Mouse (Mus musculus): ENCODE results near the gene Trpm4. TPM values are rescaled to one million over a fixed set of nuclear protein-coding genes. Genes with fewer than 3 reads are reported as not detected.

Trpm4 gene
- 0.74 TPM for polyA plus RNA-seq (2014; fragmentation: Illumina TruSeq; extraction: RNeasy Lipid Tissue Mini Kit (QIAGEN cat#74804); ENCODE audit: low read depth, low replicate concordance)

DNA sequence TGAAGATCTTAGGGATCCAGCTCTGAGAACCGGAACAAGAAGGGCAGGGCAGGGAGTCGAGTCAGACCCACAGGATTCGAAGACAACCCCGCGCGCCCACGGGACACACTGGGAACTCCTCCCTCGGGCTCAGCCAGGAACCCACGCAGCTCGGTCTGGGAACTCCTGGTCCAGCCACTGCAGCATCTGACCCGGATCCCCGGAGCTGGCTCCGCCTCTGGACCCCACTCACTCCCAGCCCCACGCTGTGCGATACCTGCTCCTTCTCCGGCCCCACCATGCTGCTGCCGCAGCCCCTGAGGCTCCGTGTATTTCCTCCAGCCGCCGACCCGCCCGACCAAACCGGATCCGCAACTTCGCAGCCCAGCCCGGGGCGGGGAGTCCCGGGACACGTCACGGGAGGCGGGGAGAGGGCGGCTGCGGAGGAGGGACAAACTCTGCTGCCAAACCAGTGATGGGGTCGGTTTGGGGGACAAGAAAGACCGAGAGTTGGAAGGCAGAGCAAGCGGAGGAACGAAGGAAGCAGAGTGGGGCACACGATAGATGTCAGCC lies at the start of gene Trpm4:
TSS of gene Trpm4 (minus strand) at position 350 of the 552 bp plus-strand sequence.

GRCm38 (mm10) chr7:45370475-45371311 lies 37.1 kb upstream of the Trpm4 start, which contains the start of gene Lin7b:
TSS of gene Lin7b (minus strand) at chr7:45370583.

GRCm38 (mm10) chr7:45366652-45367019 lies 33.1 kb upstream of the Trpm4 start, which contains the start of gene Ppfia3:
TSS of gene Ppfia3 (minus strand) at chr7:45367019.

GRCm38 (mm10) chr7:45335056-45335455 lies 1.5 kb upstream of the Trpm4 start, which contains the start of gene Hrc:
TSS of gene Hrc (plus strand) at chr7:45335290.

DNA sequence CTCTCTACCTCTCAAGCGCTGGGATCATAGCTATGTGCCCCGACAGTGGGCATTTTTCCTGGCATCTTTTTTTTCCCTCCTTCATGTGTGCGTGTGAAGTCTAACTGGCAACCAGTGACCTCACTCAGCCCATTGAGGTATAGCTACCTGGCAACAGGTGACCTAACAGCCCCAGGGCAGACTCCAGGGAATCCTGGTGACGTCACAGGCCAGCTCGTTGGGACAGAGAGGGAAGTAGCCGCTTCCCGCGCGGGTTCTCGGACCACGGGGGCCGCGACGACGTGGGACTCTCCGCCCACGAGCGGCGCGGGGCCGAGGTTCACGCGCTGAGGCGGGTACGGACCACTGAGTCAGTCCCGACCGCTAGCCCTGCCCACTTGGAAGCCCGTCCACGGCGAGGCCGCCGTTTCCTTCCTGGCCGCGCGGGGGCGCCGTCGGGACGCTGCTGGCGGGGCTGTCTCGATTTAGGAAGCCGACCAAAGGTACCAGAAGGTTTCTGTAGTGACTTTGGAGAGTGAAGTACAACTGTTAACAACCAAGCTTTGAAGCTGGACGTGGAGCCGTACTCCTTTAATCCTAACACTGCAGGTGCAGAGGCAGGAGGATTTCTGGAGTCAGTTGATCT lies 56.3 kb downstream of the Trpm4 start, which contains the start of gene Slc6a21:
TSS of gene Slc6a21 (plus strand) at position 378 of the 625 bp plus-strand sequence.

Other genes with a start within 250 kb of the Trpm4 start
- not detected for gene Rcn3, start 241.6 kb downstream of the Trpm4 start, polyA plus RNA-seq (2014; fragmentation: Illumina TruSeq; extraction: RNeasy Lipid Tissue Mini Kit (QIAGEN cat#74804); ENCODE audit: low read depth, low replicate concordance)
- 1.4 TPM for gene Fcgrt, start 229.9 kb downstream of the Trpm4 start, polyA plus RNA-seq (2014; fragmentation: Illumina TruSeq; extraction: RNeasy Lipid Tissue Mini Kit (QIAGEN cat#74804); ENCODE audit: low read depth, low replicate concordance)
- 157 TPM for gene Rps11, start 209.3 kb downstream of the Trpm4 start, polyA plus RNA-seq (2014; fragmentation: Illumina TruSeq; extraction: RNeasy Lipid Tissue Mini Kit (QIAGEN cat#74804); ENCODE audit: low read depth, low replicate concordance)
- 133 TPM for gene Rpl13a, start 205.0 kb downstream of the Trpm4 start, polyA plus RNA-seq (2014; fragmentation: Illumina TruSeq; extraction: RNeasy Lipid Tissue Mini Kit (QIAGEN cat#74804); ENCODE audit: low read depth, low replicate concordance)
- gene Gm45713, start 197.5 kb downstream of the Trpm4 start, polyA plus RNA-seq (2014; fragmentation: Illumina TruSeq; extraction: RNeasy Lipid Tissue Mini Kit (QIAGEN cat#74804); ENCODE audit: low read depth, low replicate concordance), result not detected
- 1.5 TPM for gene Flt3l, start 197.3 kb downstream of the Trpm4 start, polyA plus RNA-seq (2014; fragmentation: Illumina TruSeq; extraction: RNeasy Lipid Tissue Mini Kit (QIAGEN cat#74804); ENCODE audit: low read depth, low replicate concordance)
- gene Pih1d1, start 179.5 kb downstream of the Trpm4 start, polyA plus RNA-seq (2014; fragmentation: Illumina TruSeq; extraction: RNeasy Lipid Tissue Mini Kit (QIAGEN cat#74804); ENCODE audit: low read depth, low replicate concordance), result 10.2 TPM
- 1.1 TPM for gene Aldh16a1, start 179.2 kb downstream of the Trpm4 start, polyA plus RNA-seq (2014; fragmentation: Illumina TruSeq; extraction: RNeasy Lipid Tissue Mini Kit (QIAGEN cat#74804); ENCODE audit: low read depth, low replicate concordance)
- gene Slc17a7, start 169.8 kb downstream of the Trpm4 start, polyA plus RNA-seq (2014; fragmentation: Illumina TruSeq; extraction: RNeasy Lipid Tissue Mini Kit (QIAGEN cat#74804); ENCODE audit: low read depth, low replicate concordance), result 2.7 TPM
- gene Gfy, start 154.2 kb downstream of the Trpm4 start, polyA plus RNA-seq (2014; fragmentation: Illumina TruSeq; extraction: RNeasy Lipid Tissue Mini Kit (QIAGEN cat#74804); ENCODE audit: low read depth, low replicate concordance), result 3.5 TPM
- gene Pth2, start 152.8 kb downstream of the Trpm4 start, polyA plus RNA-seq (2014; fragmentation: Illumina TruSeq; extraction: RNeasy Lipid Tissue Mini Kit (QIAGEN cat#74804); ENCODE audit: low read depth, low replicate concordance), result not detected
- gene Ccdc155, start 128.9 kb downstream of the Trpm4 start, polyA plus RNA-seq (2014; fragmentation: Illumina TruSeq; extraction: RNeasy Lipid Tissue Mini Kit (QIAGEN cat#74804); ENCODE audit: low read depth, low replicate concordance), result 0.49 TPM
- gene Dkkl1, start 121.6 kb downstream of the Trpm4 start, polyA plus RNA-seq (2014; fragmentation: Illumina TruSeq; extraction: RNeasy Lipid Tissue Mini Kit (QIAGEN cat#74804); ENCODE audit: low read depth, low replicate concordance), result 186 TPM
- gene Tead2, start 118.0 kb downstream of the Trpm4 start, polyA plus RNA-seq (2014; fragmentation: Illumina TruSeq; extraction: RNeasy Lipid Tissue Mini Kit (QIAGEN cat#74804); ENCODE audit: low read depth, low replicate concordance), result 2.0 TPM
- 0.70 TPM for gene Cd37, start 94.7 kb downstream of the Trpm4 start, polyA plus RNA-seq (2014; fragmentation: Illumina TruSeq; extraction: RNeasy Lipid Tissue Mini Kit (QIAGEN cat#74804); ENCODE audit: low read depth, low replicate concordance)
- gene Slc6a16, start 92.7 kb downstream of the Trpm4 start, polyA plus RNA-seq (2014; fragmentation: Illumina TruSeq; extraction: RNeasy Lipid Tissue Mini Kit (QIAGEN cat#74804); ENCODE audit: low read depth, low replicate concordance), result 10.2 TPM
- 50.8 TPM for gene Slc6a21, start 56.3 kb downstream of the Trpm4 start, polyA plus RNA-seq (2014; fragmentation: Illumina TruSeq; extraction: RNeasy Lipid Tissue Mini Kit (QIAGEN cat#74804); ENCODE audit: low read depth, low replicate concordance)
- gene Hrc, start 1.5 kb upstream of the Trpm4 start, polyA plus RNA-seq (2014; fragmentation: Illumina TruSeq; extraction: RNeasy Lipid Tissue Mini Kit (QIAGEN cat#74804); ENCODE audit: low read depth, low replicate concordance), result 0.08 TPM
- not detected for gene Ppfia3, start 33.2 kb upstream of the Trpm4 start, polyA plus RNA-seq (2014; fragmentation: Illumina TruSeq; extraction: RNeasy Lipid Tissue Mini Kit (QIAGEN cat#74804); ENCODE audit: low read depth, low replicate concordance)
- gene Lin7b, start 36.8 kb upstream of the Trpm4 start, polyA plus RNA-seq (2014; fragmentation: Illumina TruSeq; extraction: RNeasy Lipid Tissue Mini Kit (QIAGEN cat#74804); ENCODE audit: low read depth, low replicate concordance), result 0.39 TPM
- 109 TPM for gene Snrnp70, start 62.0 kb upstream of the Trpm4 start, polyA plus RNA-seq (2014; fragmentation: Illumina TruSeq; extraction: RNeasy Lipid Tissue Mini Kit (QIAGEN cat#74804); ENCODE audit: low read depth, low replicate concordance)
- not detected for gene Kcna7, start 71.9 kb upstream of the Trpm4 start, polyA plus RNA-seq (2014; fragmentation: Illumina TruSeq; extraction: RNeasy Lipid Tissue Mini Kit (QIAGEN cat#74804); ENCODE audit: low read depth, low replicate concordance)
- 0.43 TPM for gene Ntf5, start 79.9 kb upstream of the Trpm4 start, polyA plus RNA-seq (2014; fragmentation: Illumina TruSeq; extraction: RNeasy Lipid Tissue Mini Kit (QIAGEN cat#74804); ENCODE audit: low read depth, low replicate concordance)
- 0.36 TPM for gene Lhb, start 87.0 kb upstream of the Trpm4 start, polyA plus RNA-seq (2014; fragmentation: Illumina TruSeq; extraction: RNeasy Lipid Tissue Mini Kit (QIAGEN cat#74804); ENCODE audit: low read depth, low replicate concordance)
- 0.24 TPM for gene Gys1, start 101.1 kb upstream of the Trpm4 start, polyA plus RNA-seq (2014; fragmentation: Illumina TruSeq; extraction: RNeasy Lipid Tissue Mini Kit (QIAGEN cat#74804); ENCODE audit: low read depth, low replicate concordance)
- gene Ruvbl2, start 104.3 kb upstream of the Trpm4 start, polyA plus RNA-seq (2014; fragmentation: Illumina TruSeq; extraction: RNeasy Lipid Tissue Mini Kit (QIAGEN cat#74804); ENCODE audit: low read depth, low replicate concordance), result 7.8 TPM
- 0.38 TPM for gene Ftl1, start 126.1 kb upstream of the Trpm4 start, polyA plus RNA-seq (2014; fragmentation: Illumina TruSeq; extraction: RNeasy Lipid Tissue Mini Kit (QIAGEN cat#74804); ENCODE audit: low read depth, low replicate concordance)
- 0.29 TPM for gene Bax, start 133.1 kb upstream of the Trpm4 start, polyA plus RNA-seq (2014; fragmentation: Illumina TruSeq; extraction: RNeasy Lipid Tissue Mini Kit (QIAGEN cat#74804); ENCODE audit: low read depth, low replicate concordance)
- gene Tulp2, start 148.1 kb upstream of the Trpm4 start, polyA plus RNA-seq (2014; fragmentation: Illumina TruSeq; extraction: RNeasy Lipid Tissue Mini Kit (QIAGEN cat#74804); ENCODE audit: low read depth, low replicate concordance), result 121 TPM
- not detected for gene Gm45808, start 153.0 kb upstream of the Trpm4 start, polyA plus RNA-seq (2014; fragmentation: Illumina TruSeq; extraction: RNeasy Lipid Tissue Mini Kit (QIAGEN cat#74804); ENCODE audit: low read depth, low replicate concordance)
- gene Dhdh, start 155.0 kb upstream of the Trpm4 start, polyA plus RNA-seq (2014; fragmentation: Illumina TruSeq; extraction: RNeasy Lipid Tissue Mini Kit (QIAGEN cat#74804); ENCODE audit: low read depth, low replicate concordance), result 6.7 TPM
- gene Nucb1, start 176.6 kb upstream of the Trpm4 start, polyA plus RNA-seq (2014; fragmentation: Illumina TruSeq; extraction: RNeasy Lipid Tissue Mini Kit (QIAGEN cat#74804); ENCODE audit: low read depth, low replicate concordance), result 18.8 TPM
- gene Ppp1r15a, start 192.5 kb upstream of the Trpm4 start, polyA plus RNA-seq (2014; fragmentation: Illumina TruSeq; extraction: RNeasy Lipid Tissue Mini Kit (QIAGEN cat#74804); ENCODE audit: low read depth, low replicate concordance), result 0.73 TPM
- gene Plekha4, start 192.6 kb upstream of the Trpm4 start, polyA plus RNA-seq (2014; fragmentation: Illumina TruSeq; extraction: RNeasy Lipid Tissue Mini Kit (QIAGEN cat#74804); ENCODE audit: low read depth, low replicate concordance), result 2.1 TPM
- not detected for gene Hsd17b14, start 221.1 kb upstream of the Trpm4 start, polyA plus RNA-seq (2014; fragmentation: Illumina TruSeq; extraction: RNeasy Lipid Tissue Mini Kit (QIAGEN cat#74804); ENCODE audit: low read depth, low replicate concordance)
- gene Bcat2, start 236.4 kb upstream of the Trpm4 start, polyA plus RNA-seq (2014; fragmentation: Illumina TruSeq; extraction: RNeasy Lipid Tissue Mini Kit (QIAGEN cat#74804); ENCODE audit: low read depth, low replicate concordance), result 4.4 TPM

All from testis, adult 10 weeks (tissue).